Mouse (Mus musculus) heart, embryonic 14.5 days (tissue): ENCODE results near the gene Cyba. TPM values are rescaled to one million over a fixed set of nuclear protein-coding genes. Genes with fewer than 3 reads are reported as not detected.

Source experiments
- ATAC-seq: fragments of 200-750 bp; cut with Nextera tagmentation; 2 replicates; pipeline ENCODE4 v1.8.0; 2017; ENCODE audit warnings: low read depth, moderate TSS enrichment; ENCODE audit not compliant: insufficient number of reproducible peaks, insufficient read depth, low FRiP score
- H3K27ac ChIP-seq, 2 experiments: fragments of 200-500 bp in 1 of 2; fragments of 300-500 bp in 1 of 2; sonication (generic) in 1 of 2; replicated peaks in 1 of 2; 2 replicates each; pipeline ENCODE4 v1.5.1; 2012 to 2014; ENCODE audit warnings: low read depth in 2 of 2, low read length in 2 of 2, control low read depth in 1 of 2, mild to moderate bottlenecking in 1 of 2, mixed read lengths in 1 of 2; ENCODE audit not compliant: control insufficient read depth in 1 of 2, insufficient read depth in 1 of 2
- H3K27me3 ChIP-seq: fragments of 300-500 bp; sonication (generic); 2 replicates; pipeline ENCODE4 v1.6.1; 2014; ENCODE audit warnings: mild to moderate bottlenecking, low read length, control low read depth; ENCODE audit not compliant: control insufficient read depth, insufficient read depth
- H3K36me3 ChIP-seq: fragments of 300-500 bp; sonication (generic); 2 replicates; pipeline ENCODE4 v1.6.1; 2014; ENCODE audit warnings: mild to moderate bottlenecking, control low read depth, low read length, mixed read lengths; ENCODE audit not compliant: control insufficient read depth, insufficient read depth
- H3K4me1 ChIP-seq, 2 experiments: fragments of 200-500 bp in 1 of 2; fragments of 300-500 bp in 1 of 2; sonication (generic) in 1 of 2; 2 replicates each; pipeline ENCODE4 v1.6.1; 2012 to 2014; ENCODE audit warnings: low read length in 2 of 2, control low read depth in 1 of 2, mixed read lengths in 1 of 2; ENCODE audit not compliant: control insufficient read depth in 2 of 2, insufficient read depth in 2 of 2
- H3K4me2 ChIP-seq: fragments of 300-500 bp; sonication (generic); 2 replicates; pipeline ENCODE4 v1.6.1; 2014; ENCODE audit warnings: mild to moderate bottlenecking, low read length
- H3K4me3 ChIP-seq, 2 experiments: fragments of 200-500 bp in 1 of 2; fragments of 300-500 bp in 1 of 2; sonication (generic) in 1 of 2; 2 replicates each; pipeline ENCODE4 v1.5.1; 2012 to 2014; ENCODE audit warnings: low read length in 2 of 2, mild to moderate bottlenecking in 2 of 2, control low read depth in 1 of 2, low read depth in 1 of 2, moderate library complexity in 1 of 2; ENCODE audit not compliant: control insufficient read depth in 1 of 2, insufficient read depth in 1 of 2
- H3K9ac ChIP-seq: fragments of 300-500 bp; sonication (generic); 2 replicates; pipeline ENCODE4 v1.6.1; 2014; ENCODE audit warnings: mild to moderate bottlenecking, low read length
- H3K9me3 ChIP-seq: fragments of 300-500 bp; sonication (generic); 2 replicates; pipeline ENCODE4 v1.6.1; 2016; ENCODE audit warnings: low read length, control low read depth; ENCODE audit not compliant: control insufficient read depth
- WGBS: fragments of 180-500 bp; shearing (Covaris S2); extraction: QIAGEN DNeasy Blood & Tissue Kit; methylation state at CpG from one replicate; pipeline ENCODE4 v1.1.7; 2014; 5-methylcytosine and 5-hydroxymethylcytosine counted together
- polyA plus RNA-seq: library from polyadenylated mRNA; unstranded; fragments of >200 nt; fragmentation: Nextera tagmentation; extraction: Ambion mirVana; gene quantifications from 2 replicates; pipeline ENCODE4 v1.2.1, GENCODE M21; 2014

The Cyba gene
- polyA plus RNA-seq, 1 experiment from 2014 or later, result 194 TPM

- ATAC-seq, result no peak
- Histone ChIP-seq H3K4me2 (no peak overlapping the region), H3K36me3 (peaks cover 23% of the 10 kb centered on the region), H3K9me3 (no peaks in the 10 kb centered on the region), H3K27ac (no peak overlapping the region), H3K27me3 (no peaks in the 10 kb centered on the region), H3K9ac (no peak overlapping the region), H3K4me3 (no peak overlapping the region), H3K4me1 (peaks cover 20 to 25% of the 10 kb centered on the region in 2 experiments)
- 87% methylated on average over 9 of the region's 9 CpGs for WGBS
These were observed 4.6 kb downstream of the Cyba start for GRCm38 (mm10) chr8:122428163-122428562.

- WGBS, result 84% methylated on average over 7 of the region's 7 CpGs
These were observed 5.1 kb downstream of the Cyba start for GRCm38 (mm10) chr8:122427607-122428006.

GRCm38 (mm10) chr8:122426145-122426544 lies 6.6 kb downstream of the Cyba start:
- peaks cover 8 to 11% of the 10 kb centered on the region in 2 experiments for H3K4me1 ChIP-seq
- no peak overlapping the region for H3K4me2 ChIP-seq
- WGBS, result 60% methylated on average over 9 of the region's 9 CpGs
- no peak overlapping the region for H3K9ac ChIP-seq
- H3K9me3 ChIP-seq, result no peaks in the 10 kb centered on the region
- no peak overlapping the region for H3K27ac ChIP-seq
- H3K4me3 ChIP-seq, result no peak overlapping the region
- no peak for ATAC-seq
- peaks cover 23% of the 10 kb centered on the region for H3K36me3 ChIP-seq
- H3K27me3 ChIP-seq, result no peaks in the 10 kb centered on the region

More at GRCm38 (mm10) chr8:122427607-122428006, 5.1 kb downstream of the Cyba start:
- H3K27ac ChIP-seq, result no peak overlapping the region
- no peak for ATAC-seq
- no peaks in the 10 kb centered on the region for H3K9me3 ChIP-seq
- H3K36me3 ChIP-seq, result peaks cover 23% of the 10 kb centered on the region
- H3K9ac ChIP-seq, result no peak overlapping the region
- peaks cover 17 to 21% of the 10 kb centered on the region in 2 experiments for H3K4me1 ChIP-seq
- no peaks in the 10 kb centered on the region for H3K27me3 ChIP-seq
- H3K4me3 ChIP-seq, result no peak overlapping the region
- no peak overlapping the region for H3K4me2 ChIP-seq

GRCm38 (mm10) chr8:122423659-122424058 lies 9.1 kb downstream of the Cyba start:
- 29% methylated on average over 5 of the region's 5 CpGs for WGBS
- Histone ChIP-seq H3K36me3 (peaks cover 29% of the 10 kb centered on the region), H3K4me2 (no peak overlapping the region), H3K9ac (no peak overlapping the region), H3K27ac (no peak overlapping the region), H3K4me3 (no peak overlapping the region), H3K4me1 (peaks cover 8 to 14% of the 10 kb centered on the region in 2 experiments), H3K27me3 (no peaks in the 10 kb centered on the region), H3K9me3 (no peaks in the 10 kb centered on the region)
- 0 out of 2 replicates have a peak, but pooled peaks have one; percentile 19 for ATAC-seq

- Histone ChIP-seq H3K27me3 (no peaks in the 10 kb centered on the region), H3K4me1 (peaks cover 8 to 14% of the 10 kb centered on the region in 2 experiments), H3K4me3 (no peak overlapping the region), H3K9ac (no peak overlapping the region), H3K9me3 (no peaks in the 10 kb centered on the region), H3K36me3 (peaks cover 33% of the 10 kb centered on the region), H3K27ac (no peak overlapping the region), H3K4me2 (no peak overlapping the region)
- no peak for ATAC-seq
- 80% methylated on average over 24 of the region's 24 CpGs for WGBS
These were observed 9.5 kb downstream of the Cyba start for GRCm38 (mm10) chr8:122423217-122423616.

- Histone ChIP-seq H3K9me3 (no peaks in the 10 kb centered on the region), H3K4me2 (no peak within 1 kb of the TSS), H3K36me3 (peaks cover 43% of the 10 kb centered on the region), H3K27me3 (no peaks in the 10 kb centered on the region), H3K4me3 (no peak within 1 kb of the TSS), H3K27ac (no peak within 1 kb of the TSS), H3K9ac (no peak within 1 kb of the TSS), H3K4me1 (peaks cover 8 to 14% of the 10 kb centered on the region in 2 experiments)
- 80% methylated on average over 14 of the region's 14 CpGs for WGBS
- ATAC-seq, result no peak
These were observed 11.2 kb downstream of the Cyba start, which contains the start of gene Il17c for GRCm38 (mm10) chr8:122421376-122422070. Il17c (plus strand) TSS chr8:122422020.

- no peak for ATAC-seq
- Histone ChIP-seq H3K9ac (no peak overlapping the region), H3K27ac (no peak overlapping the region), H3K4me3 (no peak overlapping the region), H3K4me1 (peaks cover 8 to 14% of the 10 kb centered on the region in 2 experiments), H3K36me3 (peaks cover 45% of the 10 kb centered on the region), H3K9me3 (no peaks in the 10 kb centered on the region), H3K4me2 (no peak overlapping the region), H3K27me3 (no peaks in the 10 kb centered on the region)
- 52% methylated on average over 9 of the region's 9 CpGs for WGBS
These were observed 12.7 kb downstream of the Cyba start for GRCm38 (mm10) chr8:122419881-122420555.
